Mouse (Mus musculus): ENCODE data around the gene Luc7l2. TPM values are rescaled to one million over a fixed set of nuclear protein-coding genes. Genes with fewer than 3 reads are reported as not detected.

Luc7l2 gene
- total and polyA plus RNA-seq, 3 experiments: 62.0 to 173 (median 92.5) TPM

- no peak overlapping the region for H3K9ac ChIP-seq (ENCODE audit: insufficient read depth, low read depth)
- H3K79me2 ChIP-seq (replicated peaks; ENCODE audit: control insufficient read depth, extremely low read depth, insufficient read depth, poor library complexity, severe bottlenecking): no peaks in the 10 kb centered on the region
- in situ Hi-C loops (cut with MboI; ENCODE audit: low pct_ligation_motif_present, low pct_unique_long_range_greater_than_20kb, low sequenced_read_pairs) (no loop called here), dilution Hi-C loops (cut with MboI; ENCODE audit: extremely low pct_ligation_motif_present, extremely low pct_unique_long_range_greater_than_20kb, low sequenced_read_pairs) (no loop called here)
- peaks cover 0 to 4% of the 10 kb centered on the region in 2 experiments; a peak in 1 of 4 replicates for H3K4me1 ChIP-seq (ENCODE audit: control insufficient read depth in 1 of 2, insufficient read depth in 2 of 2)
- peaks cover 0 to 5% of the 10 kb centered on the region in 2 experiments for H3K36me3 ChIP-seq (replicated peaks in 1 of 2; ENCODE audit: control insufficient read depth in 1 of 2, insufficient read depth in 1 of 2, low read length in 1 of 2)
- no peak overlapping the region for H3K4me2 ChIP-seq (ENCODE audit: insufficient read depth, low read depth, poor library complexity, severe bottlenecking)
- no peak for DNase-seq (ENCODE audit: extremely low read depth)
- no peaks in the 10 kb centered on the region for H3K9me3 ChIP-seq (replicated peaks; ENCODE audit: low read length)
- TF ChIP-seq GABPA (IDR thresholded peaks at IDR 0.05; ENCODE audit: insufficient replicate concordance, low read depth, low read length) (no peak), CHD1 (IDR thresholded peaks at IDR 0.05; ENCODE audit: low read depth, low read length) (no peak), E2F4 (IDR thresholded peaks at IDR 0.05; ENCODE audit: insufficient replicate concordance, low read depth, low read length) (no peak), USF2 (conservative IDR thresholded peaks at IDR 0.05; ENCODE audit: low read depth, low read length) (no peak), ETS1 (conservative IDR thresholded peaks at IDR 0.05; ENCODE audit: low read depth, low read length) (no peak), MXI1 (IDR thresholded peaks at IDR 0.05; ENCODE audit: low read depth, low read length) (no peak)
- H3K27me3 ChIP-seq (replicated peaks): no peaks in the 10 kb centered on the region
- H3K27ac ChIP-seq (ENCODE audit: insufficient read depth, low read depth): no peak overlapping the region
- H3K4me3 ChIP-seq (replicated peaks in 1 of 3; ENCODE audit: low read depth in 2 of 3, low read length in 2 of 3, poor library complexity in 1 of 3): no peak overlapping the region
These were observed 35.9 kb upstream of the Luc7l2 start for GRCm38 (mm10) chr6:38515201-38515600.

- H3K27me3 ChIP-seq (replicated peaks): no peaks in the 10 kb centered on the region
- H3K36me3 ChIP-seq (replicated peaks in 1 of 2; ENCODE audit: control insufficient read depth in 1 of 2, insufficient read depth in 1 of 2, low read length in 1 of 2): peaks cover 0 to 2% of the 10 kb centered on the region in 2 experiments
- peak overlapping the region; percentile 26; the same call in 1 of the 2 replicates for H3K4me2 ChIP-seq (ENCODE audit: insufficient read depth, low read depth, poor library complexity, severe bottlenecking)
- dilution Hi-C loops (cut with MboI; ENCODE audit: extremely low pct_ligation_motif_present, extremely low pct_unique_long_range_greater_than_20kb, low sequenced_read_pairs): no loop called here
- peaks cover 3 to 6% of the 10 kb centered on the region in 2 experiments; a peak in 3 of 4 replicates for H3K4me1 ChIP-seq (ENCODE audit: control insufficient read depth in 1 of 2, insufficient read depth in 2 of 2)
- TF ChIP-seq MAX (IDR thresholded peaks at IDR 0.05; ENCODE audit: low read length) (no peak), IRF4 (IDR thresholded peaks at IDR 0.05; ENCODE audit: low read depth, low read length) (no peak), MAZ (IDR thresholded peaks at IDR 0.05; ENCODE audit: low read depth, low read length) (no peak), EP300 (IDR thresholded peaks at IDR 0.05; ENCODE audit: low read length) (no peak), CHD1 (IDR thresholded peaks at IDR 0.05; ENCODE audit: low read depth, low read length) (no peak)
- no peaks in the 10 kb centered on the region for H3K9me3 ChIP-seq (replicated peaks; ENCODE audit: low read length)
- no peak overlapping the region for H3K4me3 ChIP-seq (replicated peaks in 1 of 3; ENCODE audit: low read depth in 2 of 3, low read length in 2 of 3, poor library complexity in 1 of 3)
- no peaks in the 10 kb centered on the region for H3K79me2 ChIP-seq (replicated peaks; ENCODE audit: control insufficient read depth, extremely low read depth, insufficient read depth, poor library complexity, severe bottlenecking)
- in situ Hi-C loops (cut with MboI; ENCODE audit: low pct_ligation_motif_present, low pct_unique_long_range_greater_than_20kb, low sequenced_read_pairs): no loop called here
- no peak overlapping the region for H3K27ac ChIP-seq (ENCODE audit: insufficient read depth, low read depth)
- H3K9ac ChIP-seq (ENCODE audit: insufficient read depth, low read depth): no peak overlapping the region
- peak; percentile 7 for DNase-seq (ENCODE audit: extremely low read depth)
These were observed 27.3 kb upstream of the Luc7l2 start for GRCm38 (mm10) chr6:38523851-38524250.

- in situ Hi-C loops (cut with MboI; ENCODE audit: low pct_ligation_motif_present, low pct_unique_long_range_greater_than_20kb, low sequenced_read_pairs) (loop anchor here (25.0 kb wide), 1 partner anchor 369 kb away; no protein-coding TSS in a partner anchor), dilution Hi-C loops (cut with MboI; ENCODE audit: extremely low pct_ligation_motif_present, extremely low pct_unique_long_range_greater_than_20kb, low sequenced_read_pairs) (no loop called here)
- H3K36me3 ChIP-seq (replicated peaks in 1 of 2; ENCODE audit: control insufficient read depth in 1 of 2, insufficient read depth in 1 of 2, low read length in 1 of 2): no peaks in the 10 kb centered on the region
- 0 out of 2 replicates have a peak overlapping the region, but pooled peaks have one; percentile 26 for H3K4me2 ChIP-seq (ENCODE audit: insufficient read depth, low read depth, poor library complexity, severe bottlenecking)
- DNase-seq (ENCODE audit: extremely low read depth): peak; percentile 60
- H3K27ac ChIP-seq (ENCODE audit: insufficient read depth, low read depth): peak overlapping the region; percentile 10; the same call in 1 of the 2 replicates
- H3K27me3 ChIP-seq (replicated peaks): no peaks in the 10 kb centered on the region
- H3K4me1 ChIP-seq (ENCODE audit: control insufficient read depth in 1 of 2, insufficient read depth in 2 of 2): peaks cover 3 to 18% of the 10 kb centered on the region in 2 experiments; a peak in 3 of 4 replicates
- H3K4me3 ChIP-seq (replicated peaks in 1 of 3; ENCODE audit: low read depth in 2 of 3, low read length in 2 of 3, poor library complexity in 1 of 3): no peak overlapping the region
- no peaks in the 10 kb centered on the region for H3K79me2 ChIP-seq (replicated peaks; ENCODE audit: control insufficient read depth, extremely low read depth, insufficient read depth, poor library complexity, severe bottlenecking)
- H3K9me3 ChIP-seq (replicated peaks; ENCODE audit: low read length): no peaks in the 10 kb centered on the region
- 0 out of 2 replicates have a peak, but pooled peaks have one; percentile 19 for TF ChIP-seq MYC (IDR thresholded peaks at IDR 0.05; ENCODE audit: low read depth, low read length)
- peak; percentile 57; the same call in 1 of the 2 replicates for TF ChIP-seq IRF4 (IDR thresholded peaks at IDR 0.05; ENCODE audit: low read depth, low read length)
- 0 out of 2 replicates have a peak, but pooled peaks have one; percentile 21 for TF ChIP-seq MAX (IDR thresholded peaks at IDR 0.05; ENCODE audit: low read length)
- peak; percentile 42; the same call in 1 of the 2 replicates for TF ChIP-seq NELFE (IDR thresholded peaks at IDR 0.05; ENCODE audit: low read depth, low read length)
- 0 out of 2 replicates have a peak, but pooled peaks have one; percentile 27 for TF ChIP-seq MAZ (IDR thresholded peaks at IDR 0.05; ENCODE audit: low read depth, low read length)
- TF ChIP-seq RAD21 (IDR thresholded peaks at IDR 0.05; ENCODE audit: low read depth, low read length): peak; percentile 79
- no peak for TF ChIP-seq ETS1 (conservative IDR thresholded peaks at IDR 0.05; ENCODE audit: low read depth, low read length)
- TF ChIP-seq GABPA (IDR thresholded peaks at IDR 0.05; ENCODE audit: insufficient replicate concordance, low read depth, low read length): no peak
- peak; percentile 63 to 82 for TF ChIP-seq CTCF (conservative IDR thresholded peaks at IDR 0.05 in 1 of 2, IDR thresholded peaks at IDR 0.05 in 1 of 2; ENCODE audit: low read depth in 2 of 2, low read length in 2 of 2)
- no peak for TF ChIP-seq ZC3H11A (IDR thresholded peaks at IDR 0.05; ENCODE audit: low read depth, low read length)
- peak; percentile 29; the same call in 1 of the 2 replicates for TF ChIP-seq MEF2A (IDR thresholded peaks at IDR 0.05; ENCODE audit: borderline replicate concordance, low read depth, low read length)
- TF ChIP-seq POLR2AphosphoS2 (IDR thresholded peaks at IDR 0.05; ENCODE audit: low read depth, low read length): no peak
- TF ChIP-seq MXI1 (IDR thresholded peaks at IDR 0.05; ENCODE audit: low read depth, low read length): no peak
- no peak for TF ChIP-seq JUN (IDR thresholded peaks at IDR 0.05; ENCODE audit: insufficient read depth, low read depth, low read length)
- TF ChIP-seq JUND (conservative IDR thresholded peaks at IDR 0.05; ENCODE audit: low read depth, low read length): no peak
- TF ChIP-seq ELF1 (IDR thresholded peaks at IDR 0.05; ENCODE audit: low read depth, low read length): peak; percentile 47
- no peak for TF ChIP-seq UBTF (IDR thresholded peaks at IDR 0.05; ENCODE audit: low read depth, low read length)
- TF ChIP-seq SMC3 (IDR thresholded peaks at IDR 0.05; ENCODE audit: low read depth, low read length): peak; percentile 65
- H3K9ac ChIP-seq (ENCODE audit: insufficient read depth, low read depth): no peak overlapping the region
These were observed 19.8 kb upstream of the Luc7l2 start for GRCm38 (mm10) chr6:38531211-38531820.

Measured in CH12.LX (cell line).